Mouse (Mus musculus) thymus, postnatal 25 days (tissue): ENCODE data around the gene Las1l.

Experiments used
- DNase-seq: peaks from one replicate; pipeline ENCODE4 v3.0.0; 2022

Gene Las1l

DNA sequence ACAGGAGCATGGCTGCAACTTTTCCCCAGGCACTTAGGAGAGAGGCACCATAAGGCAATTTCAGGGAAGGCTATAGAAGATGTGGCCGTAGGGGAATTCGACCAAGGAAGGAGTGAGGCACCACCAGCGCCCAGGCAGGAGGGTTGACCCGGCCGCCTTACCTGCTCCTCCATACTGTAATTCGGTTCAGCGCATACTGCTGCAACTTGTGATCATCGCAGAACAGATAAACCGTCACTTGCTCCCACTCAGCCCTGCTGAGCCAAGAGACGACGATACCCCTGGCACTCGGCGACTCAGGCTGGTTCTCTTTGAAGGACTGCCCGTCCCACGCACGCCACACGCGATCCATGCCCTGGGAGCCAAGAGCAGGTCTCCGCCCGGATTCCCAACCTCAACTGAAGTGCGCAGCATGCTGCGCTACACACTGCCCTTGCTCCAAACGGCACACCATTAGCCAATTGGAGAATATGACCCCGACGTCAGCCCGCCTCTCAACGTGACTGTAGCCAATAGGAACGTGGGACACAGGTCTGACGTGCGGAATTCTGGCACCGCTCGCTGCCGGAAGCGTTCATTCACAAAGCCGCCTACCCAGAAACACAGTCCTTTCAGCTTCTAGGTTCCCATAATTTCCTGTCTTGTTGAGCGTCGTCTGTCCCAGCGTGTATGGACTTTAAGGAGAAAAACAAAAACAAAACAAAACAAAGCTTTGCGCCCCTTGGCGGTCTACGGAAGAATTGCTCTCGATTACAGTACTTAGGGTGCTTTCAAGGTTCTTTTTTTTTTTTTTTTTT, at the start of gene Las1l:
TSS of gene Las1l (minus strand) at position 466 of the 797 bp plus-strand sequence.
- DNase-seq: peak; percentile 89

DNA sequence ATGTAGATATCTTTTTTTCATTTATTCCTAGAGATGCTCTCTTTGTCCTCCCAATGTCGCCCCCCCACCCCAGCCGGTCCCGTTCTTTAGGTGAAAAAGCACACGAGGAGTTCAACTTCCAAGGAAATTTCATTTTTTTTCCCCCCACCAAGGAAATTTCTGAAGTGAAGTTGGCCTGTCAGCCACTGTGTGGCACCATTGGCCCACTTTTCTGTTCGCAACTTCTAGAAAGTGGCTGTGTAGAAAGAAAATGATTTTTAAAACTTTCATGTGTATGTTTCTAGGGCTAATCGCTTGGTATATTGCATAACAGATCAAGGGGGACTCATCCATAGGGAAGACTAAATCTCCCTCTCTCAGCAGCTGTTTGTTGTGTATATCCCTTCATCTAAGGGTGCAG, 49.6 kb upstream of the Las1l start:
- no peak for DNase-seq

DNA sequence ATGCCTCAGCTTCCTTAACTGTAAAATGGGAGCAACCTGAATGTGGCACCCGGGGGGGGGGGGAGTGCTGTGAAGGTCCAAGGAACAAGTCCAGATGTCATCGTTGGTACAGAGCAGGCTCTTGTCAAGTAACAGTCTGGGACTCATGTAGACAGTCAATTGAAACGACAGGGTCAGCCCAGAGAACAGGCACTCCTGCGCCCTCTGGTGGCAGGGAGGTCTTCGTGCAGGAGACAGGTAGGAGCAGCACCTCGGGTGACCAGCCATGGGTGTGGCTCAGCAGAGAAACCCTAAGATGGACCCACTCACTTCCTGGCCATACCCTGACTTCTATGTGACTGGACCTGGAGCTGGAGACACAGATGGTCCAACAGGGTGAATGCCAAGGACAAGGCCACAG, 42.8 kb upstream of the Las1l start:
- peak; percentile 33 for DNase-seq

DNA sequence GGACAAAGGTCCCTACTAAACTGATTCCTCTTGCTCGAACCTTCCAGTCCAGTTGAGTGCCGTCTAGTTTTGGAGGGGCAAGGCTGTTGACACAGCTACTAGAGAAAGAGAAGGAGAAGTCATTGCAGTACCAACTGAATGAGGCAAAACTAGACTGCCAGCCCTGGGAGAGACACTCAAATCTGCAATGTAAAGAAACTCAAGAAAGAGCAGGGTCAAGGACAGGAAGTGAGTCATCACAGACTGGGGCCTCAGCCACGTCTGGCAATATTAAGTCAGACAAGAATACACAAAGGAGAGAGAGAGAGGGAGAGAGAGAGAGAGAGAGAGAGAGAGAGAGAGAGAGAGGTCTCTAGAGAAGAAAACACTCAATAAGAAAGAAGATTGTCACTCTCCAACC, 36.4 kb upstream of the Las1l start:
- no peak for DNase-seq

DNA sequence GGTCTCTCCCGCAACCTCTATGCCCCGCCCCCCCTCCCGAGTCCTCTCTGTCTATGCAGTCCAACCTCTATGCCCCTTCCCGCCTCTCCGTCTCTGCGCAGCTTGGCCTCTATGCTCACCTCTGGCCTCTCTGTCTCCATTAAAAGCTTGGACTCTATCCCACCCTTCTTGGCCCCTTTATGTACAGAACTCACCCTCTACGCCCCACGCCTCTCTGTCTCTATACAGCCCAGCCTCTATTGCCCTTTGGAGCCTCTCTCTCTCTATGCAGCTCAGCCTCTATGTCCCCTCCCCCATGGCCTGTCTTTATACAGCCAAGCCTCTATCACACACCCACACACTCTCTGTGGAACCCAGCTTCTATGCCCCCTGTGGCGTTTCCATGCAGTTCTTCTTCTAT, 13.2 kb upstream of the Las1l start:
- no peak for DNase-seq

DNA sequence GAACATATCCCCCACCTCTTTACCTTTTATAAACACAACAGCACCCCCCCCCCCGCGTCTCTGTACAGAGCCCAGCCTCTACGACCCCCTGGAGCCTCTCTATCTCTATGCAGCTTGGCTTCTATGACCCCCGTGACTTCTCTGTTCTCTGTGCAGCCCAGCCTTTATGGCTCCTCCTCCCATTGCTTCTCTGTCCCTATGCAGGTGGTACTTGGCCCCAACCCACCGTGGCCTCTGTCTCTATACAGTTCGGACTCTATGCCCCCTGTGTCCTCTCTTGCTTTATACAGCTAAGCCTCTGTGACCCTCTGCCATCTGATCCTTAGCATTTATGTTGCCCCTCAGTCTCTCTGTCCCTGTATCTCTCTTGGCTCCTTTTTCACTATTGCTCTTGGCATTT, 12.4 kb upstream of the Las1l start:
- DNase-seq: no peak

DNA sequence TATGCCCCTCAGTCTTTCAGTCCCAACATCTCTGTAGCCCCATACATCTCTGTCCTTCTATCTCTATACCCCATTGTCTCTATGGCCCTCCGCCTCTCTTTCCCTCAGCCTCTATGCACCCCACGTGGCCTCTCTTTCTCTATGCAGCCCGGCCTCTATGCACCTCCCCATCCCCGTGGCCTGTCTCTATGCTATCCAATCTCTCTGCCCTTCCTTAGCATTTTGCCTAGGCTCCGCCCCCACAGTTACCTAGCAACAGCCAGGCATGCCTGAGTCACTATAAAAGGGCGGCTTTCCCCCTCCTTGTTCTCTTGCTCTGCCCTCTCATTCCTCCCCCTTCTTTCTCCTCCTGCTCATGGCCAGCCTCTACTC, 11.8 kb upstream of the Las1l start:
- peak; percentile 81 for DNase-seq

DNA sequence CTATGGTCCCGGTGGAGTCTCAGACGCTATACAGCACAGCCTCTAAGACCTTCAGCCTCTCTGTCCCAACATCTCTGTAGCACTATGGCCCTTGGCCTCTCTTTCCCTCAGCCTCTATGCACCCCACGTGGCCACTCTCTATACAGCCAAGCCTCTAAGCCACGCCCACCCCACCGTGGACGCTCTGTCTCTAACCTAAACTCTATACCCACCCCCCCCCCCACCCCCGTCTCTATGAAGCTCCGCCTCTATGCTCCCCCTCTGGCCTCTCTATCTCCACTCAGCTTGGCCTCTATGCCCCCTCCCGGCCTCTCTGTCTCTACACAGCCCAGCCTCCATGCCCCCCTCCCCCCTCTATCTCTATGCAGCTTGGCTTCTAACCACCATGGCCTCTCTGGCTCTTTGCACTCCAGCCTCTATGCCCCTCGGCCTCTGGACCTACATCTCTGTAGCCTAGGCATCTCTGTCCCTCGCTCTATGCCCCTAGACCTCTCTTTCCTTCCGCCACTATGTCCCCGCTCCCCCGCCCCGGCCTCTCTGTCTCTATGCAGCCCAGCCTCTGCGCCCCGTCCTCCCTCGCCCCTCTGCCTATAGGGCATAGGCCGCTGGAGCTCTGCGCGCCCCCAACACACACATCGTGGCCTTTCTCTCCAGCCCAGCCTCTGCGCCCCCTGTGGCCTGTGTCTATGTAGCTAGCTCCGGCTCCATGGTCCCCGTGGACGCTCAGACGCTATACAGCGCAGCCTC, 11.3 kb upstream of the Las1l start:
- peak; percentile 66 for DNase-seq

DNA sequence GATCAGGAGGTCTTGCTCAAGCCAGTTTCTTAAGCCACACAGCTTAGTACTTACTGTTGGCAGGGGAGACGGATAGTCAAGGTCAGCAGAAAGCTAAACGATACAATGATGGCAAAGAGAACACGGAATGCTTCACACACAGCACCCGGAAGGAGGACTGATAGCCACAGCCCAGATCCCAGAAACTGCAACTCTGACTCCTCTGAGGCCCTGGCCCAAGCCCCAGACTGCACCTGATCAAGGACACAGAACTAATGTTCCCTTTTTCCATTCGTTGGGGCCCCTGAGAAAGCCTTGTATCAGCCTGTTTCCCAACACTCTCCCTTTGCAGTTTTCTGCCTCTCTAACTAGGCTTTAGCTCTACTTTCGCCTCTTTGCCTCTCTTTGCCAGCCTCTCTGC, 8.3 kb upstream of the Las1l start:
- no peak for DNase-seq

DNA sequence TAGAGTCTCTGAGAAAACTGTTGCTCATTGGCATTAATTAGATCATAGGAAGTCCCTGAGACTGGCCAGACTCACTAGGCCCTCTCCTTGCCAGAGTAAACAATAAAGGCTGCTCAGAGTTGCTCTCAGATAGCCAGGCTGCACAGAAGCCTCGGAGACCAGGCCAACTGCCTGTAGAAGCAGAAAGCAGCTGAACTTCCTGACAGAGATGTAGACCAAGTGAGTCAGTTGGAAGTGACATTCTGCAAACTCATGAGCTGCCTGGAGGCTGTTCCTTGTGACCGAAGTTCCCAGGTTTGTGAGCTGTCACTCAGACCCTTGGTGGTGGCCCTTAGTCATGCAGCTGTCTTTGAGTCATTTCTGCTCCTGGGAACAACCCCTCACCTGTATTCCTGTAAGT, 6.6 kb upstream of the Las1l start:
- DNase-seq: no peak

DNA sequence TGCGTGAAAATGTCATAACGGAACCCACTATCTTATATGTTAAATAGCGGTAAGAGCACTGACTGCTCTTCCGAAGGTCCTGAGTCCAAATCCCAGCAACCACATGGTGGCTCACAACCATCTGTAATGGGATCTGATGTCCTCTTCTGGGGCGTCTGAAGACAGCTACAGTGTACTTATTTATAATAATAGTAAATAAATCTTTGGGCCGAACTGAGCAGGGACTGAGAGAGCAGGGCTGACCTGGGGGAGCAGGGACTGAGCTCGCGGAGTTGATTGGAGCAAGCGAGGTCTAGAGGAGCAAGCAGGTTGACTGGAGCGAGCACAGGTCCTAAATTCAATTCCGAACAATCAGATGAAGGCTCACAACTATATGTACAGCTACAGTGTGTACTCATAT, 699 bp upstream of the Las1l start:
- peak; percentile 5 for DNase-seq

DNA sequence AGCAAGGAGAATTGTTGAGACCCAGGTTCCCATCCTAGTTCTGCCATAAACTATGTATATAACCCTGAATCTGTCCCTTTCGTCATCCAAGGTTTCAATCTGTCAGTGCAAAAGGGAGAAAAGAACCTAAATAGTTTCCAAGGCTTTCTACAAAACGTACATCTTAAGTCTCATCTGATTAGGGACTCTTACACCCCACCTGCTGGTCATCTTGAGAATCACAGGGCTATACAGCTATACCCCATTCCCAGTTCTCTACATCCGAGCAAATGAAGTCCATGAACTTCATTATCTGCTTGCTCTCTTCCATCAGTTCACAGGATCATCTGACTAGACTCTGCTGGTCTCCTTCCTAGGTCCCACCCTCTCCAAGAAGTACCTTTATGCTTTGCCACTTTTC, 6.0 kb downstream of the Las1l start:
- DNase-seq: peak; percentile 24

DNA sequence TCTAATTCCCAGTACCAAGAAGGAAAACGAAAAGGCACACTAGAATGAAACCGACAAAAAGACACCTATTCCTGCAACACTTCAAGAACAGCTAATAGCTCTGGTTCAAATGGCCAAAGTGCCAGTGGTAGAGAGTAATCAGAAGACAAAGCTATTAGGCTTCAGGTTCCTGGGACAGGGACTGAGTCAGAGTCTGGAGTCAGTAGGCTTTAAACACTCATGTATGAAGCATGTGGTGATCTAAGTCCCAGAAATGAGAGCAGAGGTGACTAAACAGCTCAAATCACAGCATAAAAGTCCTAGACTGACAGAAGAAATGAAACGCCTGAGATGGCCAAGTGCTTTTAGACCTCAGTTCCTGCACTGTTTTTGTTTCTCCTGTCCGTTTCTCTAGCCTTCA, 8.6 kb downstream of the Las1l start:
- DNase-seq: no peak

DNA sequence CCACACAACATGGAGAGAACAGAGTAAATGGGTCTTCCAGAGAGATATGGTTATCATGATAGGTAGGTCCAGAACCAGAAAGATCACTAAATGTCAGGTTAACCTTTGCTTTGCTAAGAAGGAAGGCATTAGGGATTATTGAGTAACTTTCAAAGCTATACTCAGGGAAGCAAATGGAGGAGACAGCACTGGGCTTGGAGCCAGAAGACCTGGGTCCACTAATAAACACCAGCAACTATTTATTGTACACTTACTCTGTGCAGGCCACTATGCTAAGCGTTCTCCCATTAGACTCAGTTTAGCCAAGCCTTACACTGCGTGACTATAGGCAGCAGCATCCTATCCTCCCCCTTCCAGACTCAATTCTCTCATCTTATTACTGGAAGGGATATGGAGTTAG, 11.3 kb downstream of the Las1l start:
- no peak for DNase-seq

DNA sequence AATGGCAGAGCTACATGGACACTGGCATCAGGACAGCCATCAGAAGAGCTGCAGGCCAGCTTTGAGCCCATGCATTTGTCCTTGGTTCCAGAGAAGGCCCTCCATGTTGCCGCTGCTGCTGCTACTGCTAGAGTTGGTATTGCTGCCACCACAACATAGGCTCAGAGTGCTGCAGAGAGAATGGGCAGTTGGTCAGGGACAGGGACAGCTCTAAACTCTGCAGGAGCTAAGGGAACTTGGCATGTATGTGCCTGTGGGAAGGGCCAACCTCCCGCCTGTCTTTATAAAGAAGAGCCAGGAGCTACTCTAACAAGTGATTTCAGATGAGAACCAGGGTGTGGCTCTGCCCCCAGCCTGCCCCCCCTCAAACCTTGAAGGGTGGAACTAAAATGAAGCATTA, 21.3 kb downstream of the Las1l start:
- no peak for DNase-seq

DNA sequence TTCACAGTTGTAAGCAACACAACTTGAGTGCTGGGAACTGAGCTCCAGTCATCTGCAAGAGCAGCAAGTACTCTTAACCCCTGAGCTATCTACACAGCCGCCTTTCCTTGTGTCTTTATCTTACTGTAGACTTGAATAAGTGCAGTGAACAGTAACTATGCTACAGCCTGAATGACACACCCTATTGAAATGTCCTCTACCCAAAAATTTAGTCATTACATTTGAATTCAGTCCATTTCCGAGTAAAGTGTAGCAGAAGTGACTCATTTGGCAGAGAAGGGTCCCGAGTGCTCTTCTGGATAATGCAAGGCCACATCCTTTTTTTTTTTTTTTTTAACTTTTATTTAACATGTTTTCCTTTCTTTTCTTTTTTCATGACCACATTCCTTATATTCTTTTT, 54.0 kb downstream of the Las1l start:
- DNase-seq: no peak
